Mouse (Mus musculus) 416B (cell line): Measurements from ENCODE around the gene Atp6v1c2.

Experiments
- DNase-seq: peaks from one replicate; pipeline ENCODE4 v3.0.0; 2011; ENCODE audit warnings: low read depth

Gene Atp6v1c2

DNA sequence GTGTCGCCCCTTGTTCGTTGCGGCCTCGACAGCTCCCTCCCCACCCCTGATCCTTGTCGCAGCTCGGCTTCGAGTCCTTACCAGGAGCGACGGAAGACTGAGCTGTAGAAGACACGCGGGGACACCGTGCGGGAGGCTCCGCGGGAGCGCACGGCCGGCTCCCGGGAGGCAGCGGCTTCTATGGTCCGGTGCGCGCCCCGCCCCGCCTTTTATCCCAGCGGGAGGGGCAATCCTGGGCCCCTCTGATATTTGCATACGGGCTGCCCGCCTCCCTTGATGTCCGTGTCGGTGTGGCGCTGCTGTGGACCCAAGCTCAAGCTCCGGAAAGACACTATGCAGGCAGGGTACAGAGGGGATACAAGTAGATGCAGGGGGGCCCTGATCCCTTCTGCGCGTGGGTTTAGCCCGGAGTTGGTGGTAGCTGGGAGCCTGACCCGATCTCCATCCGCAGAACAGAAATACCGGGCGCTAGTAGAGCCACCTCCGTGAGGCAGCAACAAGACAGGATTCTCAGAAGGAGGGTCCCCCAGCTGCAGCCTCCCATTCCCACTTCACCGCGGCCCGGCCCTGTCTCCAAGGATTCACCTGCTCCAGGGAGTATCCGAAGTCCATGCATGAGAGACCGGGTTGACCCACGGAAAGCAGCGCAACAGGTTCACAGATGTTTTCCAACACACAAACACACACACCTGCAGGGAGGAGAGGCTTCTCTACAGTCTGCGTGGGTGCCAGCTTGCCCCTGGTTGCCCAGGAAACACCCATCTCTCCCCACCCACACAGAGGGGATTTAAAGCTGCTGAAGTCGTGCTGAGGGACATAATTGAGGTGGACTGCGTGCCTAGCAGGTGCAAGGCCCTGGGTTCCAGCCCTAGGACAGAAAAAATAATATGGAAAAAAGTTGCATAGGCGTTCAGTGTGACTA is 4.3 kb downstream of the Atp6v1c2 start:
- DNase-seq: no peak

DNA sequence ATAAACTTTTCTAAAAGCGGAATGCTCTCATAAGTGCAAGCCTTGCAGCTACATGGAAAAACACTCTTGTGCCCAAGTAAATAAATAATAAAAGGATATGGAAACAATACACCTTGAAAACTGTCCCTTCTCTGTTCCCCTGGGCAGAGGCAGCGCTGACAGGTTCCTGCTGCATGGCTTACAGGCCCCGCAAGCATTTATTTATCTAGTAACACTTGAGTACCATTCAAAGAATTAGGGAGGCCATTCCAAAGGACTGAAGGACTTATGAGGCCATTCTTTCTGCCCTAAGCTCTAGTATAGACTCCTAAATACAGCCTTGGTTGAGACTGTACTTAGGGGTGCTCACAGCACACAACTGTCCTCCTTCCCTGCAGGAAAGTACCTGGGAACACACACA is 10.7 kb downstream of the Atp6v1c2 start:
- DNase-seq: no peak

DNA sequence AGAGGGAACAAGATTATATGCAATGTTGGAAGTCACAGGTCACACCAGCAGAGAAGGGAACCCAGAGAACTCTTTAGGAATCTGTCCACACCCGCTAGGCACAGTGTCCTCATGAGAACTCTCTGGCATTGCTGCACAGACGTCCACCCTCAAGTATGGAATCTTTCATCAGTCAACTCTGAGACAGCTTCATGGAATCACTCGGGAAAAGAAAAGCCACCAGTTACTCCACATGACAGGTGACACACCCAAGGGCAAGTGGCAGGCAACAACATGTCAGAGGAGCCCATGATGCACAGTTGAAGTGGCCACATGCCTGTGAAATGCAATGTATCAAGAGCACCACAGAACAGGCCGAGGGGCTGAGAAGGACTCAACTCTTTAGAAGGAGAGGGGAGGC is 11.2 kb downstream of the Atp6v1c2 start:
- no peak for DNase-seq

DNA sequence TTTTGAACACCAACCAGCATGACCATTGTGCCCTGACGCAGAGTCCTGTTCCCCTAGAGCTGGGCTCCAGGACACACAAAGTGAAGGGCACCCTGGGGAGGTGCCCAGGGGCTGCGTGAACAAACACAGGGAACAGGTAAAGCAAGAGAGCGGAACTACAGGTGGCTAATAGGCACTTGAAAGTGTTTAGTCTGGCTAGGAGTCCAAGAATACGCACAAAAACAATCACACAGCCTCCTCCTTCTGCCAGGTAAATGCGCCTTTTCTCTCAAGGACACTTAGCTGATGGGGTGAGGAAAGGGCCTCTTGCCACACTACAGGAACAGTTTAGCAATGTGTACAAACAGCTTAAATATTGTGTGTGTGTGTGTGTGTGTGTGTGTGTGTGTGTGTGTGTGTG is 13.1 kb downstream of the Atp6v1c2 start:
- peak; percentile 7 for DNase-seq

DNA sequence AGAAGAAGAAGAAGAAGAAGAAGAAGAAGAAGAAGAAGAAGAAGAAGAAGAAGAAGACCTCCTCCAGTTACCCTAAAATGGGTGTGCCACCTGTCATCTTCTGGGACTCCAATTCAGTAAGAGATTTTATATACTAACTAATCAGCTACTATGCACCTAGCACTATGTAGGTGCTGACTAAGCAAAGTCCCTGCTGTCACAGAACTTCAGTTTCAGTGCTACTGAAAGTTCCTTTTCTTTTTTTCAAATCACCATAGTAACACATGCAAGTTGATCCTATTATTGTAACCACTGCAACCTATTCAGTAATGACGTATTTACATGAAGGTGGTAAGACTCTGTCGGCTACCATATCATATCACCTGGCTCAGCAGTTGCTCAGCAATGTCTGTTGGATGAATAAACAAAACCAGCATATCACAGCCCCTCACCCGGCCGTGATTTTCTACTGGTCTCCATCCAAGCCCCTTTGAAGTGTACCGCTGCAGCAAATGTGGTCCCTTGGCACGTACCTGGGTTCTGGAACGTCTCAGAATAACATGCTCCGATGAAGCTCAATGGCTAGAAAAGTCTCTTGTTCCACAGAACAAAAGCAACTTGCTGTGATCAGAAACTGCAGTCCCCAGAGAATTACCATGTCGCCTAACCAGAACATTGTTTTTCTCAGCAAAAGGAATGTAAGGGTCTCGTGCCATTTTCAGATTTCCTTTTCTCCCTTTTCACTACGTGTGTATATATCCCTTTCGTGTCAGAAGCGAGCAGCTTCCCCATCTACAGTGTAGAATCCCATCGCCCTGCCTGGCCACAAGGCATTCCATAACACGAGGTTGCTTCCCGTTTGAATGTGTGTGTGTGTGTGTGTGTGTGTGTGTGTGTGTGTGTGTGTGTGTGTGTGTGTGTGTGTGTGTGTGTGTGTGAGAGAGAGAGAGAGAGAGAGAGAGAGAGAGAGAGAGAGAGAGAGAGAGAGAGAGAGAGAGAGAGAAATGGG is 18.0 kb downstream of the Atp6v1c2 start:
- DNase-seq: no peak

DNA sequence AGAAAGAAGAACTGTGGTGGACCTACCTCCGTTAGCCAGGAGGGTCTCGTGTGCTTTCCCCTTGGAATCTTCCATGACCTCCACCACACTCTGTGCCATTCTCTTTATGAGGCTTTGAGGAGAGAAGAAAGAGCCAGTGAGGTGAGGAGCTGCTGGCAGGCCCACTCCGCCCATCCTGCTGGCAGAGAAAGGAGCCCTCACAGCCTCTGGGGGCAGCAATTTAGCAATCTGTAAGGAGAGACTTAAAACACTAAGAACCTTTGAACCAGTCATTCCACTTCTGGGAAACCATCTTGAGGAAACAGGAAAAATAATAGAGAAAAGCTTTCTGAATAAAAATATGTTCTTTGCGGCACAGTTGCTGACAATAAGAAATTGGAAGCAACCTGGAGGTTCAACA is 20.9 kb downstream of the Atp6v1c2 start:
- no peak for DNase-seq

DNA sequence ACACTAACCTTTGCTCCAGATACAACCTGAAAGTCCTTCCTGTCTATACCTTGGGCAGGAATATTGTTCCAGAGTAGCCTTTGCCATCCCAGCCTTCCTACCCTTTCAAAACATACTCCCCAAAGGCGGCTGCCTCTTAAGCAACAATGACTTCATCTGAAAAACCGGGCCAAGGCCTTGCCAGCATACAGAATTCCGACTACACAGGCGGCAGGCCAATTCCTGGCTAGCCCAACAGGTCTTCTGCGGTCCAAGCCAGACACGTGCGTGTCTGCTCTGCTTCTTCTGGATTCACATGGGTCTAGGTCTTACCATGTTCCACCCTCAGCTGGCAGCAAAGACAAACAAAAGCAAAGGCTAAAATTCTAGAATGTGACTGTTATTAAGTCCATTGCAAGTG is 23.7 kb downstream of the Atp6v1c2 start:
- DNase-seq: no peak

DNA sequence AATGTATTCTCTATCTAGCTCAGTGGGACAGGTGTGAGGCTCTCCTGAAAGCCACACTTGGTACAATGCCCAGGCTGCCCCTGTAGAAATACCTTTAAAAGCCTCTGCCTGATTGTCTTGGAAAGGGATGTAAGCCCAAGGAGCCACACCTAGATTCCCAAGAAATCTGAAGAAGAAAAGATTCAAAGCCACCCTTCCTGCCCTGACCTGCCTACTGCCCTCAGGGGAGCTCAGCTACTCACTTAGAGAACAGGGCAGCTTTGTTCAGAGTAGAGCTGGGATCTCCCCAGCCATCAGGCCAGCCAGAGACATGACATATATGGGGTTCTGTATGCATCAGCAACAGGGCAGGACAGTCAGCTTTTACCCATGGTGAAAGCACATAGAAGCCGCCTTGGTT is 29.3 kb downstream of the Atp6v1c2 start:
- no peak for DNase-seq

DNA sequence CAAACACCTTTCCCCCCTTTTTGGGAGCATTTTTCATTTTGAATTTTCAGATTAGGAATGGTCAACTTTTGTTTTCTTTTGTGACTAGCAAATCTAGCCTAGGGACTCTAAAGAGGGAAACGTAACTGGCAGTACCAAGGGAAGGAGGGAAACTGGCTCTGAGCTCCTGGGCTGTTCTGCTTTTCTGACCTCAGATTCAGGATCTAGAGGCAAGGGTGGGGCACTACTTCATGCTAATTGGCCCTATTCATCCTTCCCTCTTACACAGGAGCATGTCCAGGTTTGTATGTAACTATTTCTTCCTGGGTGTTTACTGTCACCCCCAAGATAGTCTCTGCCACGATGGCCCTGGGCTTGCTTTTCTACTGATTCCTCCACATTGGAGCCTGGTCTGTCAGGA is 32.3 kb downstream of the Atp6v1c2 start:
- DNase-seq: no peak

DNA sequence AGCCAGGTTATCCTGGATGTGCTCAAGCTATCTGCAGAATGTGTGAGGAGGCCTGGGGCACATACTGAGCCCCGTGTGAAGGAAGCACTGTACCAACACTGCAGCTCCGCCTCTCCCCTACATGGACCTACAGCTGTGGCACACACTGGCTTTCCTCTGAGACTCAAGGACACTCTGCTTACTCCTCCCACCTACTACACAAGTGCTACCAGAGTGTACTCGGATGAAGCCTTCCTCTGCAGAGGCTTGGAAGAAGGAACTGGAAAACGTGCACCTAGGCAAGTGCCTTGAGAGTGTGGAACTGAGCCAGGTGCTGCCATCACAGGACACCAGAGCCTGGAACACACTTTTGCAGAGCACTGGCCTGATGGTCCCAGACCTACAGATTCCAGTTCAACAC is 38.6 kb downstream of the Atp6v1c2 start:
- DNase-seq: peak; percentile 7

DNA sequence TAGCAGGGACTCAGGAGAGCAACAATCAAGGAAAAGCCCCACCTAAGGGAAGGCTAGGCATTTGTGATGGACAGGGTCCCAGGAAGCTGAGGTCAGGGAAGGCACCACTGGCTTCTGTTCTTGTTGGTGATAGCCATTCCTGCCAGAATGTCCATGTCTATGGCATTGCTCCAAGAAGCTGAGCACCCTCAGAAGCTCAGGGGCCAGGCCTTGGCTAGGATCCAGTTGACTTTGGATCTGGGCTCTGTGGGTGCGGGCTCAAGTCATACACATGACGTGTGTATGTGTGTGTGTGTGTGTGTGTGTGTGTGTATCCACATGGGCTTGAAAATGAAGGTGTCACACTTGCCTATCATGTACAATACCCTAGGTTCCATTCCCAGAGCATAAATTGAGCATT is 39.2 kb downstream of the Atp6v1c2 start:
- DNase-seq: no peak

DNA sequence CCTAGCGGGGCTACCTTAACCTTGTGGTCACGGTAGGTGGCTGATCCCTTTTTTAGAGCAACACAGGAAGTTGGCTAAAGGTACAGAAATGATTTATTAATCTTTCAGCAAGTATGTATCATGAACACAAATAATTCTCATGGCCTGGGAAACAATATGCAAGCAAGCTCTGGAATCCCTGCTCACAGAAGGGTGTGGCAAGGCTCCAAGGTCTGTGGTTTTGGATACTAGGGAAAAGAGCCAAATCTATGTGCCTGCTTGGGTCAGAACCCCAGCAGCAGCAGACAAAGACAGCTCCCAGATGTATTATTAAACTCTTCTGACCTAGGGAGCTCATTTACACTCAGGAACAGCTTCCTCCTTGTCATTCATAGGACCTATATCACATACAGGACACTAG is 40.1 kb downstream of the Atp6v1c2 start:
- DNase-seq: no peak

DNA sequence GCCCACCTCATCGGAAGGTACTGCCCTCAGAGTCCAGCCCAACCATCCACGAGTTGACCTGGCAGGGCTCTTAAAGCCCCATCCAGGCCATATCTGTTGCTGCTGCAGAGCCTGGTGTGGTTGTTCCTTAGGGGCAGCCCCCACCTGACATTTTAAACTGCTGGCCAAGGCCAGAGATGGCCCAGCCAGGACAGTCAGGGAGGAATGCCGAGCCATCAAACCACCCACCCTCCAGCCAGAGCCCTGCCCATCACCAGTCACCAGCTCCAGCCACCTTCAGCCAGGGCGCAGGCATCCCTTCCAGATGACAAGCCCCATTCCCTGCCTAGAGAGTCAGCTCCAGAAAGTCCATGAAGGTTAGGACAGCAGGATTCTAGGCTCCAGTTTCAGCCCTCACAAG is 40.7 kb downstream of the Atp6v1c2 start:
- no peak for DNase-seq

DNA sequence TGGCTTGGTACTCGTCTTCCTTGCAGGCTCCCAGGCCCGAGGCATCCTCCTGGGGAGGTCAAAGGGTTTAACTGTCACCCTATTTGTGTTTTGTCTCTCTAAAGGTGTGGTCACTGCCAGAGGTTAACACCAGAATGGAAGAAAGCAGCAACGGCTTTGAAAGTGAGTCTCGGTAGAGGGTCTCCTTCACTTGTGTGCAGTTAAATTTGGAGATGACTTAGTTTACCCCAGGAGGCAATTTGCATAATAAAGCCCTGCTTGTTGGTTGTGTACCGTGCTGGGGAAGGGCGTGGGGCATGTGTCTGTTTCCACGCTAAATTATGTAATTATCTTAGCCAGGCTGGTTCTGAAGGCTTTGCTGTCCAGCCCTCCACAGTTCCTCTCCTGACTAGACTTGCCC is 55.3 kb downstream of the Atp6v1c2 start:
- DNase-seq: no peak

DNA sequence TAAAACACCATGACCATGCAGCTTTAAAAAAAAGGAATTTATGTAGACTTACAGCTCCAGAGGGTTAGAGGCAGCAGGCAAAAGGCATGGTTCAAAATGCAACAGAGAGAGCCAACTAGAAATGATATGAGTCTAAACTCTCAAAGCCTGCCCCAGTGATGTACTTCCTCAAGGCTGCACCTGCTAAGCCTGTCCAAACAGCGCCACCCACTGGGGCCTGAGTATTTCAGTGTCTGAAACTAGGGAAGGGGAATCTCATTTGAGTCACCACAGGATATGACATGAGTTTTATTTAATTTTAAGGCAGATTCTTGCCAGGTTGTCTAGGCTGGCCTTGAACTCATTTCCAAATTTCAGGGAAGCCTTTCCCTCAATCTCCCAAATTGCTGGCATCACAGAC is 57.9 kb downstream of the Atp6v1c2 start:
- peak; percentile 83 for DNase-seq

DNA sequence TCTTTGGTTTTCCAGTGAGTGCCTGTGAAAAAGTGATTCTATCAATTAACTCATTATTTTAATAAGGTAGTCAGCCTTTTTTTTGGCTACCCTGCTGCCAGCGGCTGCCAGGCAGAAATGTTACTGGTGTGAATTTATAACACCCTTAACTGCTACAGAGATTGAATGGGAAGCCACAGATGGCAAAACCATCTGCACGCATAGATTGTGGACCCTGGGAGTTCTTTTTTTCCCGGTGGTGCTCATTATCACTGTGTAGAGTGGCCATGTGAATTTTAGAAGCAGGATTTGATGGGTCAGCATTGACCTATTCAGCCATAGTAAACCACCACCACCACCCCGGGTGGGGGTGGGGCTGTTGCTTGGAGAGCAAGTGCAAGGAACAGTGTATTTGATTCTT is 61.8 kb downstream of the Atp6v1c2 start:
- peak; percentile 34 for DNase-seq

DNA sequence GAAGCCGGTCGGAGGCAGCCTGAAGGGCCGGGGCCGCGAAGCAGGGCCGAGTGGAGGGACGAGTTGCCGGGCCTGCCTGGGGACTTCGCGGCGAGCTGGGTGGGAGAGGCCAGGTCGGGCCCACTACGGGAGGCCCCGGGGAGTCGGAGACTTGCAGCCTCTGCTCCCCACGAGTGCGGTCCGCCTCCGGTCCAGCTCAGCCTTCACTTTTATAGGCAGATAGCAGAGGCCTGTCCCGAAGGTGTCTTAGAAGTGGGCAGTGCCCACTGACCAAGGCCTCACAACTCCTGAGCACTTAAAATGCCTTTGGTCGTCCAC is 62.5 kb downstream of the Atp6v1c2 start:
- DNase-seq: no peak

DNA sequence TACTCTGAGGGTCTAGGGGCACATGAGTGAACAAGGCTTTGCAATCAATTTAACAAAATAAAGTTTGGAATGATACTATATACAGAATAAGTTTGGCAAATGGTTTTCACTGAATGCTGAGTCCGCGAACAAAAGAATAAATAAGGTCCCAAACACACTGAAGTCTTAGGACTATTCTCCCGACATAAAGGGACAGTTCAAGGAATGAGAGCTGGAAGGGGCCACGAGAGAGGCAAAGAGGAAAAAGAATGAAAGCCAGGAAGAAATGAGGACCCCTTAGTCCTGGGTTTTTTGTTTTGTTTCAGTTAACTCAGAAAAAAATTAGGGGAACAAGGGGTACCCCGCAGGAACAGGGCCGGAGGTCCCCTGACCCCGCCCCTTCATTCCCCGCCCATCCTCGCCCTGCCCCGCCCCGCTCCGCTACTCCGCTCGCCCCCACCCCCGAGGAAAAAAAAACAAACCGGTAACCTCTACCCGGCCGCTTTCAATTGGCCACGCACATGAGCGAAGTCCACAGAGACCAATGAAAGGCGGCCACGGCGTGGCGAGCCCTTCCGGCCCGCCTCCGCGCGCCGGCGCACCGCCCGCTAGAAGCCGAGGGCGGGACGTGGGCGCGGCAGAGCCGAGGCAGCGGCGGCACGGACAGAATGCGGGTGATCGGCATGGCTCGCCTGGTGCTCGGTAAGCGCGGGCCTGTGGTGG is 63.0 kb downstream of the Atp6v1c2 start, which contains the start of gene Pdia6:
Gene Pdia6, plus strand, starts transcription at position 575 of the 702 bp plus-strand sequence.
- peak; percentile 93 for DNase-seq

DNA sequence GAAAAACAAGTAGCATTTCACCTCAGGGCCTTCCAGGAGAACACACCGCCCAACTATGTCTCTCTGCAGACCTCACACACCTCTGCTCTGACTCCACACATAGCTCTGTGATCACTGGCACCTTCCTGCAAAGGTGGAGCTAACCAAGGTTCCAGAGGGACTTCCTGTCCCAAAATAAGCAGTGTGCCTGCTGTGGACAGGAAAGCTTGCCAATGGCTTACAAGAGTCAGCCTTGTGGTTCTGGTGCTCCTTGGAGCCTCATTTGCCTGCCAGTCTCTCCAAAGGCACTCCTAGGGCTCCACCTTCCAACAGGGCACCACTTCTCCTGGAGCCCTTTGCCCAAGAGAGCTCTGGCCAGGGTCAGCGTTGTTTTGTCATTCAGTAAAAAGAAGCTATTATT is 64.3 kb downstream of the Atp6v1c2 start:
- DNase-seq: no peak

DNA sequence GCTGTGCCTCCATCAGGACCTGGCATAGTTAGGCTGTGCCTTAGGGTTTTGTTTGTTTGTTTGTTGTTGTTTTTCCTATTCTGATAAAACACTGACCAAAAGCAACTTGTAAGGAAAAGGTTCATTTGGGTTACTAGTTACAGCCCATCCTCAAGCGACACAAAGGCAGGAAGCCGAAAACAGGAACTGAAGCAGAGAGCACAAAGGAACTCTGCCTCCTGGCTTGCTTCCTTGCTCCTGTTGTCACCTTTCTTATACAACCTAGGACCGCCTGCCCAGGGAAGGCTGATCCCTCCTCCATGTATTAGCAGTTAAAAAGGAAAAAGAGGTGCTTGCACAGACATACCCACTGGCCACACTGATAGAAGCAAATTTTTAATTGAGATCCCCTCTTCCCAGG is 65.3 kb downstream of the Atp6v1c2 start:
- DNase-seq: no peak

DNA sequence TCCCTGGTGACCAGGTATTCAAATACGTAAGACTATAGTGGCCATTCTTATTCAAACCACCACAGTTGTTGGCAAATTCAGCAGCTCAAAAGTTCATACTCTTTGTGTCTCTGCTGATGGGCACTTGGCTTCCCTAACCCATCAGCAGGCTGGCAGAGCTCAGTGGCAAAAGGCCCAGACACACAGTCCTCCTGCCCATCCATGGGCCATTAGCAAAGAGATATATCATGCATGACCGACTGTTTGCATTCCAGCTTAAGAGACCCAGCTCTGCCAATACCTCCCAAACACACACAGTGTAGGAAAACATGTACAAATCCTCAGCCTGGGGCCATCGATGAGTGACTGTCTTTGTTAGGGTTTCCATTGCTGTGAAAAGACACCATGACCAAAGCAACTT is 68.2 kb downstream of the Atp6v1c2 start:
- no peak for DNase-seq

DNA sequence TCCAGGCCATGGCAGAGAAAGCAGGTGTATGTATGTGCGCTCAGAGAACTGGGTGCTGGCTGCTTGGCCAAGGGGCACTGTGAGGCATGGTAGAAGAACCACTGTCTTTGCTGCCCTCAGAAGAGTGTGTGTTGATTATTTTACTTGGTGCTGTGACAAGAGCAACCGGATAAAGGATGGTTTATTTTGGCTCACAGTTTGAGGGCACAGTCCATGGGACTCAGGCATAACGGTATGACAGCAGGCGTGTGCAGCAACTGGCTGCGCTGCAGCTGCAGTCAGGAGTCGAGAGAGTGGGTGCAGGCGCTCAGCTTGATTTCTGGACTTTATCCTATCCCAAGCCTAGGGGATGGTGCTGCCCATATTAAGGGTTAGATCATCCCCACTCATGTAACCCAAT is 70.7 kb downstream of the Atp6v1c2 start:
- no peak for DNase-seq
